9 mouse cellular contexts compared by ENCODE assay signal in the genomic region with DNA sequence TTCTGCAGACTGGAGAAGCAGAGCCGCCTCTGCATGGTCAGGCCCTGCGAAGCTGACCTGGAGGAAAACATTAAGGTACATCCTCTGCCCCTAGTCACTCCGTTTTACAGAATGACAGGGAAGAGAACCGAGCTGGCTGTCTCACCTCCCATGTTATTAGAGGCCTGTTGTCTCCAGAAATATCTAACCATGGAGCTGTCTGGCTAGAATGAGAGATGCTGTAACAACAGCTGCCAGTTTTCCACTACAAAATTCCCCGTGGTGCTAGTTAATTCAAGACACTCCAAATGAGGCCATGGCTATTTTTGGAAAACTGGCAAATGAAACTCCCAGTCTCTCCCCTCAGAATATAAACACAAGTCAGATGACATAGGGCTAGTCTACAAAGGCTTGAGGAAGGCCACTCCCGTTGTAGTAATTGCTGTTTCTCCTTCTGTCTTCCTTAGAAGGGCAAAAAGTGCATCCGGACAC. TPM values are rescaled to one million over a fixed set of nuclear protein-coding genes. Genes with fewer than 3 reads are reported as not detected.
A peak's percentile ranks its signal among the peaks of the same experiment; 100 is the strongest.
DNase-seq lines count a peak whose midpoint lies in the region; ATAC-seq and TF ChIP-seq lines count a peak whose summit lies in the region.
"Had no signal": no experiment of that assay in that cellular context is flagged by ENCODE, and none has a peak within 500 bp of the region (broad histone marks: within the 10 kb centered on the region; RNA-seq: fewer than 3 reads in every experiment).

No protein-coding gene starts in this region.

- ATAC-seq in limb, embryonic 12.5 days (ENCODE audit: insufficient number of reproducible peaks, insufficient read depth, low FRiP score, low TSS enrichment, low read depth): no peak

- TF ChIP-seq POLR2A in spleen, adult 2 months (IDR thresholded peaks at IDR 0.05; ENCODE audit: low read depth, low read length): no peak
- no peak for TF ChIP-seq POLR2A in heart, adult 2 months (IDR thresholded peaks at IDR 0.05; ENCODE audit: insufficient read depth, low read depth, low read length)
- TF ChIP-seq POLR2A in olfactory bulb, adult 2 months (IDR thresholded peaks at IDR 0.05; ENCODE audit: insufficient read depth, low read depth, low read length): no peak

- peak overlapping the region; percentile 25; the same call in 1 of the 2 replicates for H3K4me3 ChIP-seq in spleen, adult 2 months (ENCODE audit: extremely low read depth, insufficient read depth, insufficient read length)
- H3K4me3 ChIP-seq in heart, adult 2 months: peak overlapping the region; percentile 63
- H3K4me3 ChIP-seq in limb, embryonic 12.5 days (replicated peaks): peak overlapping the region; percentile 64
- H3K4me3 ChIP-seq in olfactory bulb, adult 2 months (ENCODE audit: insufficient read depth, low read depth, low read length): peak overlapping the region; percentile 13; the same call in 1 of the 2 replicates

- peak overlapping the region; percentile 85 for H3K9ac ChIP-seq in heart, adult 2 months (ENCODE audit: low read depth, low read length)
- no peak overlapping the region for H3K9ac ChIP-seq in limb, embryonic 12.5 days (replicated peaks)
- H3K9ac ChIP-seq: liver, embryonic 14.5 days had no signal

- no peak for TF ChIP-seq CTCF in spleen, adult 2 months (IDR thresholded peaks at IDR 0.05; ENCODE audit: extremely low read depth, insufficient read depth, insufficient read length, insufficient replicate concordance)
- TF ChIP-seq CTCF in heart, adult 2 months (IDR thresholded peaks at IDR 0.05): no peak
- TF ChIP-seq CTCF in olfactory bulb, adult 2 months (IDR thresholded peaks at IDR 0.05; ENCODE audit: insufficient read depth, low read depth, low read length): no peak

- H3K27ac ChIP-seq in spleen, adult 2 months (ENCODE audit: insufficient read depth, low read length): peak overlapping the region; percentile 28; the same call in 1 of the 2 replicates
- H3K27ac ChIP-seq in heart, adult 2 months: peak overlapping the region; percentile 95
- H3K27ac ChIP-seq in limb, embryonic 12.5 days: peak overlapping the region; percentile 89; the same call in 1 of the 2 replicates
- H3K27ac ChIP-seq in olfactory bulb, adult 2 months (ENCODE audit: insufficient read depth, low read depth, low read length): peak overlapping the region; percentile 56
- H3K27ac ChIP-seq: liver, embryonic 14.5 days had no signal

- H3K4me1 ChIP-seq in spleen, adult 2 months (ENCODE audit: control insufficient read depth, insufficient read depth, insufficient read length): no peaks in the 10 kb centered on the region
- peaks cover 12% of the 10 kb centered on the region for H3K4me1 ChIP-seq in heart, adult 2 months (ENCODE audit: control insufficient read depth, insufficient read depth, low read length)
- H3K4me1 ChIP-seq in limb, embryonic 12.5 days (replicated peaks): peaks cover 47% of the 10 kb centered on the region
- H3K4me1 ChIP-seq in olfactory bulb, adult 2 months (ENCODE audit: control insufficient read depth, insufficient read depth, low read length): peaks cover 12% of the 10 kb centered on the region

- peak overlapping the region; percentile 70 for H3K4me2 ChIP-seq in limb, embryonic 12.5 days

- intact Hi-C loops in heart, adult 2 months (cut with DNase I): no loop called here

- H3K9me3 ChIP-seq in limb, embryonic 12.5 days: no peaks in the 10 kb centered on the region

- H3K79me2 ChIP-seq in heart, adult 2 months (replicated peaks; ENCODE audit: control insufficient read depth, insufficient read depth, low read length): no peaks in the 10 kb centered on the region

- TF ChIP-seq EP300 in heart, adult 2 months (IDR thresholded peaks at IDR 0.05; ENCODE audit: insufficient read depth, low read depth, low read length): no peak

- WGBS in spleen, adult 2 months: 83% methylated on average over 7 of the region's 7 CpGs
- 23% methylated on average over 7 of the region's 7 CpGs for WGBS in heart, adult 2 months
- 61% methylated on average over 7 of the region's 7 CpGs for WGBS in limb, embryonic 12.5 days
- WGBS in olfactory bulb, adult 2 months: 52% methylated on average over 7 of the region's 7 CpGs

- H3K36me3 ChIP-seq in spleen, adult 2 months (ENCODE audit: control insufficient read depth, insufficient read depth, low read length): no peaks in the 10 kb centered on the region
- peaks cover 16% of the 10 kb centered on the region for H3K36me3 ChIP-seq in heart, adult 2 months (ENCODE audit: control insufficient read depth, insufficient read depth, low read length)
- H3K36me3 ChIP-seq in limb, embryonic 12.5 days: no peaks in the 10 kb centered on the region

- DNase-seq in spleen, adult 2 months (ENCODE audit: low read depth in 1 of 2, low spot score in 2 of 2): no peak
- DNase-seq in spleen, postnatal 4 days (ENCODE audit: low spot score in 2 of 2): no peak
- peak in 1 of 2 experiments; percentile 63 for DNase-seq in heart, adult 2 months
- DNase-seq in adrenal gland, adult 8-10 months: no peak
- DNase-seq in adrenal gland, postnatal 4 days (ENCODE audit: low spot score in 2 of 2): no peak
- no peak for DNase-seq in spleen, postnatal 14 days (ENCODE audit: low spot score in 2 of 2)

- H3K27me3 ChIP-seq in spleen, adult 2 months (ENCODE audit: control insufficient read depth, insufficient read depth, low read length): peaks cover 4% of the 10 kb centered on the region; the same call in 1 of the 2 replicates
- H3K27me3 ChIP-seq in heart, adult 2 months (ENCODE audit: control insufficient read depth, insufficient read depth, low read length): no peaks in the 10 kb centered on the region
- peaks cover 7% of the 10 kb centered on the region for H3K27me3 ChIP-seq in limb, embryonic 12.5 days

RNA-seq across cellular contexts. Expression of a gene that starts 1.7 kb away (rescaled TPM):
- polyA plus RNA-seq in spleen, adult 2 months (2012; rRNA removed): 108 TPM in 2 replicates
- 100 to 1,000 TPM in 1 of 2 experiments, 10 to 100 TPM in 1; 62.8 to 108 TPM for total RNA-seq in heart, adult 2 months (2021)
- polyA plus RNA-seq in heart, adult 2 months (2012; rRNA removed): 93.2 and 141 TPM in 2 replicates
- polyA plus RNA-seq in limb, embryonic 12.5 days (2016; fragmentation: Nextera tagmentation; extraction: Ambion mirVana): 7.5 and 11.0 TPM in 2 replicates
- not detected in 2 replicates for polyA plus RNA-seq in olfactory bulb, adult 2 months (2012; ENCODE audit: insufficient read depth, insufficient read length, low replicate concordance, missing spikeins)
- 100 to 1,000 TPM in 1 of 4 experiments, 10 to 100 TPM in 3; 82.1 to 126 (median 92.0) TPM for total RNA-seq in adrenal gland, adult 8-10 months (2022)
- total RNA-seq in adrenal gland, postnatal 4 days (2021): 10 to 100 TPM; 20.8 to 24.8 TPM

Comparison
In these comparisons a context has a peak if more than half of its experiments do, and no peak if none do; other contexts are left out.
1. H3K27ac ChIP-seq: peak in every context shown above with its lines; median percentile 95 in heart, adult 2 months; 89 in limb, embryonic 12.5 days; 56 in olfactory bulb, adult 2 months; 28 in spleen, adult 2 months.
2. H3K4me3 ChIP-seq: peak in every context shown above with its lines; median percentile 64 in limb, embryonic 12.5 days; 63 in heart, adult 2 months; 25 in spleen, adult 2 months; 13 in olfactory bulb, adult 2 months.